Mouse (Mus musculus) lung, adult 2 months (tissue): ENCODE measurements around the gene Prr5. TPM values are rescaled to one million over a fixed set of nuclear protein-coding genes. Genes with fewer than 3 reads are reported as not detected.

Experiments
- DNase-seq: peaks from one replicate; pipeline ENCODE4 v3.0.0; 2022
- H3K4me1 ChIP-seq: fragments of 200-500 bp; 2 replicates; pipeline ENCODE4 v1.6.1; 2011; ENCODE audit warnings: low read length; ENCODE audit not compliant: control insufficient read depth, insufficient read depth
- H3K4me3 ChIP-seq: fragments of 200-500 bp; replicated peaks from 2 replicates; pipeline ENCODE3; 2011; ENCODE audit warnings: low read depth, mild to moderate bottlenecking, control low read depth, low read length; ENCODE audit errors: extremely low read depth
- CTCF ChIP-seq: fragments of 200-500 bp; IDR thresholded peaks from 2 replicates; pipeline ENCODE4 v1.5.1; 2011; ENCODE audit warnings: mild to moderate bottlenecking, low read length, control low read depth; ENCODE audit not compliant: insufficient read depth
- POLR2A ChIP-seq: fragments of 200-500 bp; IDR thresholded peaks from 2 replicates; pipeline ENCODE4 v1.6.1; 2011; ENCODE audit warnings: low read depth, mild to moderate bottlenecking, control low read depth, low read length, borderline replicate concordance; ENCODE audit errors: extremely low read depth
- WGBS: fragments of 180-500 bp; shearing (Covaris S2); methylation state at CpG from one replicate; pipeline ENCODE4 v1.1.7; 2018; 5-methylcytosine and 5-hydroxymethylcytosine counted together
- polyA plus RNA-seq: library from polyadenylated mRNA; depleted of rRNA; stranded (reverse); fragments of >200 nt; gene quantifications from 2 replicates; pipeline ENCODE4 v1.2.3, GENCODE M21; 2012; rRNA removed

The Prr5 gene
- polyA plus RNA-seq: 12.9 and 14.1 TPM in 2 replicates

DNA sequence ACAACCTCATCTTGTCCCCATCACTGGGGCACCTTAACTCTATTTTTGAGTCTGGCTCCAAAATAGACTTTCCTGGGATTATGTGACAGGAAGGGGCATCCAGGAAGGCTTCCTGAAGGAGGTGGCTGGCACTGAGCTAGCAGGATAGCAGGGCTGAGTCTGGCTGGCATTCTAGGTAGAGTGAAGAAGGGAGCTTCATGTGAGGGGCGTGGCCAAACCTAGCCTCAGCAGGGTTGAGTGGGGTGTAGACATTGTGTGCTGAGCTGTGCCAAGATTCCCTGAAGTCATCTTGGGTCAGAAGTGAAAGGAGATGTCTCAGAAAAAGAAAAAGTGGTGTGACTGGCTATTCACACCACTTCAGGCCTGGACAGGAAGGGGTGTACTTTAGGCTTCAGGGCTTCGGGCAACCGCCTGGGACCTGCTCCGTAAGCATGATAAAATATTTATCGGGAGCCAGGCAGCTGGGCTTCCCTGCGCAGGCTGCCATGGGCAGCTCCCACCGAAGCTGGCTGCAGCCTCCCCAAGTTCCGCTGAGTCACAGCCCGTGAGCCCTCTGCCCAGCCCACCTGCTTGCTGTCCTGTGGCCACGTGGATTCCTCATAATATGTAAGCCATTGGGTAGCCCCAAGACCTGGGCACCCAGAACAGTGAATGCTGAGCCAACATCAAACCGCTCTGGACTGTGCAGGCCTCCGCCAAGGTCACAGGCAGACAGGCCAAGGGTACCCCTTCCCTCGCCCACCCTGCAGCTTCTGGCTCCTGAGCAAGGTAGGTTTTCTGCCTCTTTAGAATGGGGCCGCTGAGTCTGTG lies at the start of gene Prr5:
Gene Prr5 (plus strand): TSS at position 683 of the 810 bp plus-strand sequence.
- H3K4me3 ChIP-seq: no peak within 1 kb of the TSS
- peaks cover 12% of the 10 kb centered on the region for H3K4me1 ChIP-seq
- no peak for TF ChIP-seq CTCF
- no peak for DNase-seq
- WGBS: 71% methylated on average over 14 of the region's 14 CpGs

- TF ChIP-seq POLR2A (no peak), CTCF (no peak)
- 79% methylated on average over 3 of the region's 3 CpGs for WGBS
- Histone ChIP-seq H3K4me1 (0 out of 2 replicates have a peak, but pooled peaks cover 3% of the 10 kb centered on the region), H3K4me3 (no peak overlapping the region)
- no peak for DNase-seq
Observed at GRCm38 (mm10) chr15:84620028-84620427, 49.4 kb upstream of the Prr5 start.

DNA sequence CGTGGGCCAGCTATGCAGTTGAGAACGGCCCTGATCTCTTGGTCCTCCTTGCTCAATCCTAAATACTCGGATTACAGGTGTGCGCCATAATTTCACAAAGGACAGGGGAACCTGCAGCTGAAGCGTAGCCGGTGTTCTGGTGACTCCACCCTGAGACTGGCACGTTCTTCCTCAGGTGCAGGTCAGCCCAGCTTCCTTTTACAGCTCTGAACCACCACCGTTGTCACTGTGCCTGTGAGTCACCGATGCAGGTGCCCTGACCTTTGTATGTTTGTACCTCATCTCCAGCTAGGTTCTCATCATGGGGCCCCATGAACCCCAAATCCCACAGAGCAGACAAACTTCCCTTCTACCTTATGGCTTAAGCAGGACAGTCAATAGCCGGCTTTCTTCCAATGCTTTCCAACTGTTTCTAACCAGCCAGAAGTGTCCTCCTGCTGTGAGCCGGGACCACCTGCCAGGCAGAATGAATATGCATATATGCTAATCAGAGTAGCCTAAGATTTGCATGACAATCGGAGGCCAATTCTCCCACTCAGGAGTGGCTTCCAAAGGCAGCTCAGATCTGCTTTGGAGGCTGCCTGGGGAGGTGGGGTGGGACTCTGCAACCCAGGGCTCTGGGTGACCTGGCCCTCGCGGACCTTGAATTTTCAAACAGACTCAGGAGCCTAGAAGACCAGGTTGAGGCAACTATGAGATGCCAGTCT lies 47.5 kb upstream of the Prr5 start:
- Histone ChIP-seq H3K4me3 (no peak overlapping the region), H3K4me1 (0 out of 2 replicates have a peak, but pooled peaks cover 6% of the 10 kb centered on the region)
- WGBS: 50% methylated on average over 14 of the region's 14 CpGs
- TF ChIP-seq CTCF (no peak), POLR2A (no peak)
- DNase-seq: no peak

GRCm38 (mm10) chr15:84624870-84625269 lies 44.5 kb upstream of the Prr5 start:
- WGBS: 42% methylated on average over 9 of the region's 9 CpGs
- no peak for DNase-seq
- TF ChIP-seq CTCF (no peak), POLR2A (no peak)
- Histone ChIP-seq H3K4me3 (no peak overlapping the region), H3K4me1 (0 out of 2 replicates have a peak, but pooled peaks cover 6% of the 10 kb centered on the region)

- 0 out of 2 replicates have a peak, but pooled peaks cover 6% of the 10 kb centered on the region for H3K4me1 ChIP-seq
- 37% methylated on average over 6 of the region's 6 CpGs for WGBS
- H3K4me3 ChIP-seq: no peak overlapping the region
- no peak for DNase-seq
- TF ChIP-seq CTCF (no peak), POLR2A (no peak)
Observed at GRCm38 (mm10) chr15:84625712-84626414, 43.6 kb upstream of the Prr5 start.

DNA sequence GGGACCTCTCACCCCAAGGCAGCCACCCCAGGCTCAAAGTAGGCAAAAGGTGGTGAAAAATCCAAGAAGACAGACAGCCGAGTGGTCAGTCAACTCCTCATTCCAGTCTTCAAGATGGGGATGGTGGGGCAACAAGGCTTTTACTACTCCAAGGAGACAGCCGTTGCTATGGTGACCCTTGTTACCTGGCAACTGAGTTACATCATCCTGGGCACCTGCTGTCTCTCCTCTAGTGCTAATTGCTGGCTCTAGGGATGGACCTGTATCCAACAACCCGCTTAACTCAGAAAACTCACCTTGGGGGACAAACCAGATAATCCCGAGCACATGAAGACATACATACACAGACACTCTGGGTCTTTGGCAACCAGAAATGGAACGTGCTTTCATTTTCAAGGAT lies 42.1 kb upstream of the Prr5 start:
- Histone ChIP-seq H3K4me3 (no peak overlapping the region), H3K4me1 (0 out of 2 replicates have a peak, but pooled peaks cover 6% of the 10 kb centered on the region)
- no peak for TF ChIP-seq POLR2A
- TF ChIP-seq CTCF: no peak
- 89% methylated on average over 5 of the region's 5 CpGs for WGBS
- DNase-seq: no peak

DNA sequence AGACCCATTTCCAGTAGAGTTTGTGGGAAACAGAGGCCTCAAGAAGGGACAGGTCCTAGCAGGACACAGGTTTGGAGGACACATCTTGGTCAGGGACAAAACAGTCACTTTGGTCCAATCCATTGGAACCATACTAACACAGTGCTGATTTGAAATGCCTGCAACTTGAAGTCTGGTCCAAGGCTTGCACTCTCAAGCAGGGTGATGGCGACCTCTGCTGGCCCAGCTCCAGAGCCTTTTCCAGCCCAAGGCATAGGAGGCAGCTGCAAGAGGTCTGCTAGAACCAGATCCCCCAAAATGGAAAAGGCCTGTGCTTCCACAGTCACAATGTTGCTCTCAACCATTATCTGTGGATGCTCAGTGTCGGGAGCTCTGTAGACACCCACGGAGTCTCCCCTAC lies 39.7 kb upstream of the Prr5 start:
- 24% methylated on average over 3 of the region's 3 CpGs for WGBS
- H3K4me1 ChIP-seq: 0 out of 2 replicates have a peak, but pooled peaks cover 6% of the 10 kb centered on the region
- no peak for DNase-seq
- TF ChIP-seq POLR2A (no peak), CTCF (peak; percentile 42)
- no peak overlapping the region for H3K4me3 ChIP-seq

DNA sequence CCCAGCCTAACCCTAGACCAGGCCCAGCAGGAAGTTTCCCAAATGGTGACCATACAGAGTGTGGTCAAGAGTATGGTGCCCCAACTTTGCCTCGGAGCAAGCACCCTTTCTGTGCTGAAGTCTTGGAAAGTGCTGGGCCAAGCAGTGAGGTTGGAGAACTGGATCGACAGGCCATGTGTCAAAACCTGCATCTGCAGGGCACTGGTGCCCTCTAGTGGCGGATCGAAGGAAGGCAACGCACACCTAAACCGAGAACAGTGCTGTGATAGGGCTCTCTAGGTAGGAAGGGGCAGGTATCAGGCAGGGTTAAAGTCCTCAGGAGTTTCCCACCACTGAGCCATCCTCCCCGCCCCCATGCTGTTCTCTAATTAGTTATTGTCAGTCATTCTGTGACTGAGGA lies 37.9 kb upstream of the Prr5 start:
- 0% methylated on average over 7 of the region's 7 CpGs for WGBS
- no peak for TF ChIP-seq POLR2A
- TF ChIP-seq CTCF: peak; percentile 100
- Histone ChIP-seq H3K4me1 (no peaks in the 10 kb centered on the region), H3K4me3 (no peak overlapping the region)
- peak; percentile 65 for DNase-seq

GRCm38 (mm10) chr15:84634361-84634760 lies 35.1 kb upstream of the Prr5 start:
- TF ChIP-seq CTCF (no peak), POLR2A (no peak)
- DNase-seq: no peak

GRCm38 (mm10) chr15:84638405-84638804 lies 31.0 kb upstream of the Prr5 start:
- TF ChIP-seq CTCF (no peak), POLR2A (no peak)
- Histone ChIP-seq H3K4me3 (no peak overlapping the region), H3K4me1 (peaks cover 4% of the 10 kb centered on the region; the same call in 1 of the 2 replicates)
- no peak for DNase-seq

More at GRCm38 (mm10) chr15:84634361-84634760, 35.1 kb upstream of the Prr5 start:
- Histone ChIP-seq H3K4me3 (no peak overlapping the region), H3K4me1 (peaks cover 4% of the 10 kb centered on the region; the same call in 1 of the 2 replicates)
- WGBS: 60% methylated on average over 3 of the region's 3 CpGs
